Mouse (Mus musculus) stomach, postnatal 0 days (tissue): ENCODE data around the gene Lmbrd2.

Source experiments
- CTCF ChIP-seq: IDR thresholded peaks from 2 replicates; pipeline ENCODE4 v1.5.1; 2016; ENCODE audit warnings: antibody characterized with exemption, low read depth, mild to moderate bottlenecking, moderate library complexity
- EP300 ChIP-seq: optimal IDR thresholded peaks from 2 replicates; pipeline ENCODE3; 2016; ENCODE audit warnings: antibody characterized with exemption

DNA sequence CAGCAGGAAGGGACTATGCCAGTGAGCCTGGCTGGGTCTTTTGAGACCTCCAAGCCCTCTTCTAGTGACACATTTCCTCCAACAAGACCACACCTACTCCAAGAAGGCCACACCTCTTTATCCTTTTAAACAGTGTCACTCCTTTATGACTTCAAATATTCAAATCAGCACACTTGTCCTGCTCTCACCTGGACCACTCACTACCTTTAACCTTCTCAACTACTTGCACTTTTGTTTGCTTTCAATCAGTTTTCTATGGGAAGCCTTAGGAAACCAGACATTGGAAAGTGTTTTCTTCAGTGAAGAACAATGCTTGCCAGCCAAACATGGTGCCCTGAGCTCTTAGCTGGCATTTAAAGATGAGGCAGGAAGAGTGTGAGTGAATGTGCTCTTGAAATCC, 15.0 kb downstream of the Lmbrd2 start, which contains the start of gene Skp2:
- TF ChIP-seq CTCF (no peak), EP300 (no peak)
